Mouse (Mus musculus) CH12.LX (cell line): ENCODE measurements at regions not wholly inside any gene's neighbourhood (a gene's known extent, or its start where the extent isn't known, plus 50 kb on each side); places are given as distances from the start of the nearest gene placed in this dataset.

Experiments used
- DNase-seq: peaks from one replicate; pipeline ENCODE4 v3.0.0-alpha.2; 2013; ENCODE audit errors: extremely low read depth
- H3K27ac ChIP-seq: 2 replicates; pipeline ENCODE4 v1.5.1; 2012; ENCODE audit warnings: low read depth, mild to moderate bottlenecking, control low read depth, moderate library complexity; ENCODE audit not compliant: insufficient read depth
- H3K27me3 ChIP-seq: replicated peaks from 2 replicates; pipeline ENCODE3; 2012; ENCODE audit warnings: inconsistent platforms
- H3K36me3 ChIP-seq, 2 experiments: replicated peaks in 1 of 2; 2 replicates each; pipeline versions ENCODE3 to v1.6.1; 2012; ENCODE audit warnings: inconsistent platforms in 1 of 2, low read length in 1 of 2, mild to moderate bottlenecking in 1 of 2, mixed read lengths in 1 of 2, moderate library complexity in 1 of 2; ENCODE audit not compliant: control insufficient read depth in 1 of 2, insufficient read depth in 1 of 2
- H3K4me1 ChIP-seq, 2 experiments: 2 replicates each; pipeline ENCODE4 v1.6.1; 2012; ENCODE audit warnings: inconsistent platforms in 1 of 2, moderate library complexity in 1 of 2; ENCODE audit not compliant: insufficient read depth in 2 of 2, control insufficient read depth in 1 of 2
- H3K4me2 ChIP-seq: 2 replicates; pipeline ENCODE4 v1.6.1; 2012; ENCODE audit warnings: low read depth, mild to moderate bottlenecking, control low read depth; ENCODE audit not compliant: poor library complexity, insufficient read depth, severe bottlenecking
- H3K4me3 ChIP-seq, 3 experiments: fragments of 150-350 bp in 1 of 3; sonication (generic) in 1 of 3; replicated peaks in 1 of 3; 2 replicates each; pipeline versions ENCODE3 to v1.5.1; 2011 to 2012; ENCODE audit warnings: low read depth in 2 of 3, low read length in 2 of 3, mild to moderate bottlenecking in 2 of 3, moderate library complexity in 2 of 3, control low read depth in 1 of 3, improper control_type of control experiment in 1 of 3, inconsistent platforms in 1 of 3, mixed read lengths in 1 of 3; ENCODE audit not compliant: poor library complexity in 1 of 3
- H3K79me2 ChIP-seq: replicated peaks from 2 replicates; pipeline ENCODE4 v1.6.1; 2012; ENCODE audit warnings: mild to moderate bottlenecking, moderate library complexity; ENCODE audit not compliant: control insufficient read depth, poor library complexity, insufficient read depth, severe bottlenecking; ENCODE audit errors: extremely low read depth
- H3K9ac ChIP-seq: 2 replicates; pipeline ENCODE4 v1.6.1; 2012; ENCODE audit warnings: low read depth, mild to moderate bottlenecking, control low read depth, moderate library complexity; ENCODE audit not compliant: insufficient read depth
- H3K9me3 ChIP-seq: replicated peaks from 2 replicates; pipeline ENCODE3; 2012; ENCODE audit warnings: low read length, inconsistent platforms, mixed read lengths
- CHD1 ChIP-seq: IDR thresholded peaks from 2 replicates; pipeline ENCODE4 v1.6.1; 2012; ENCODE audit warnings: low read depth, low read length, improper control_type of control experiment, inconsistent platforms
- CHD2 ChIP-seq: IDR thresholded peaks from 2 replicates; pipeline ENCODE4 v1.6.1; 2011; ENCODE audit warnings: low read length, improper control_type of control experiment
- CTCF ChIP-seq, 2 experiments: IDR thresholded peaks in 1 of 2; conservative IDR thresholded peaks in 1 of 2; 2 replicates each; pipeline ENCODE4 v1.5.1; 2011 to 2012; ENCODE audit warnings: low read depth in 2 of 2, low read length in 2 of 2, improper control_type of control experiment in 1 of 2, inconsistent platforms in 1 of 2, mild to moderate bottlenecking in 1 of 2, moderate library complexity in 1 of 2
- ELF1 ChIP-seq: IDR thresholded peaks from 2 replicates; pipeline ENCODE4 v1.6.1; 2014; ENCODE audit warnings: low read depth, mild to moderate bottlenecking, inconsistent platforms, low read length, improper control_type of control experiment
- GABPA ChIP-seq: IDR thresholded peaks from 2 replicates; pipeline ENCODE4 v1.6.1; 2012; ENCODE audit warnings: low read depth, low read length, improper control_type of control experiment, inconsistent platforms; ENCODE audit not compliant: insufficient replicate concordance
- HCFC1 ChIP-seq: IDR thresholded peaks from 2 replicates; pipeline ENCODE4 v1.6.1; 2012; ENCODE audit warnings: low read depth, mild to moderate bottlenecking, inconsistent platforms, low read length, improper control_type of control experiment
- IRF4 ChIP-seq: IDR thresholded peaks from 2 replicates; pipeline ENCODE4 v1.6.1; 2014; ENCODE audit warnings: low read depth, mild to moderate bottlenecking, inconsistent platforms, low read length, improper control_type of control experiment
- MAX ChIP-seq: IDR thresholded peaks from 2 replicates; pipeline ENCODE4 v1.6.1; 2011; ENCODE audit warnings: low read length, improper control_type of control experiment
- MXI1 ChIP-seq: IDR thresholded peaks from 2 replicates; pipeline ENCODE4 v1.6.1; 2011; ENCODE audit warnings: mild to moderate bottlenecking, low read depth, low read length, improper control_type of control experiment
- NELFE ChIP-seq: IDR thresholded peaks from 2 replicates; pipeline ENCODE4 v1.6.1; 2011; ENCODE audit warnings: low read depth, low read length, improper control_type of control experiment
- NRF1 ChIP-seq: IDR thresholded peaks from 2 replicates; pipeline ENCODE4 v1.6.1; 2014; ENCODE audit warnings: low read depth, mild to moderate bottlenecking, inconsistent platforms, low read length, improper control_type of control experiment, moderate library complexity
- POLR2AphosphoS2 ChIP-seq: IDR thresholded peaks from 2 replicates; pipeline ENCODE4 v1.6.1; 2011; ENCODE audit warnings: low read depth, low read length, improper control_type of control experiment
- RAD21 ChIP-seq: IDR thresholded peaks from 2 replicates; pipeline ENCODE4 v1.6.1; 2011; ENCODE audit warnings: low read depth, mild to moderate bottlenecking, low read length, improper control_type of control experiment, moderate library complexity
- SIN3A ChIP-seq: IDR thresholded peaks from 2 replicates; pipeline ENCODE4 v1.6.1; 2012; ENCODE audit warnings: low read length, improper control_type of control experiment, inconsistent platforms
- TBP ChIP-seq: conservative IDR thresholded peaks from 2 replicates; pipeline ENCODE4 v1.6.1; 2011; ENCODE audit warnings: low read depth, low read length, improper control_type of control experiment
- TCF12 ChIP-seq: IDR thresholded peaks from 2 replicates; pipeline ENCODE4 v1.6.1; 2014; ENCODE audit warnings: low read depth, mild to moderate bottlenecking, inconsistent platforms, low read length, improper control_type of control experiment
- UBTF ChIP-seq: IDR thresholded peaks from 2 replicates; pipeline ENCODE4 v1.6.1; 2012; ENCODE audit warnings: low read depth, mild to moderate bottlenecking, inconsistent platforms, low read length, improper control_type of control experiment, moderate library complexity
- USF1 ChIP-seq: IDR thresholded peaks from 2 replicates; pipeline ENCODE4 v1.6.1; 2014; ENCODE audit warnings: low read depth, mild to moderate bottlenecking, inconsistent platforms, low read length, improper control_type of control experiment
- USF2 ChIP-seq: conservative IDR thresholded peaks from 2 replicates; pipeline ENCODE4 v1.6.1; 2011; ENCODE audit warnings: low read depth, low read length, improper control_type of control experiment
- dilution Hi-C: fragments of 300-500 bp; cut with MboI; formaldehyde crosslinking; loops from 2 replicates; pipeline ENCODE4 v1.14.3; 2020; ENCODE audit warnings: low sequenced_read_pairs; ENCODE audit not compliant: extremely low pct_unique_long_range_greater_than_20kb, extremely low pct_ligation_motif_present
- in situ Hi-C: fragments of 300-500 bp; cut with MboI; formaldehyde crosslinking; loops from 3 replicates; pipeline ENCODE4 v1.14.3; 2019; ENCODE audit warnings: low sequenced_read_pairs, low pct_ligation_motif_present, low pct_unique_long_range_greater_than_20kb, mixed read lengths

GRCm38 (mm10) chr15:94112801-94113200 lies 352.4 kb downstream of the Adamts20 start:
- Histone ChIP-seq H3K4me3 (no peak overlapping the region), H3K9me3 (peaks cover 18% of the 10 kb centered on the region), H3K36me3 (no peaks in the 10 kb centered on the region), H3K79me2 (no peaks in the 10 kb centered on the region), H3K9ac (no peak overlapping the region), H3K4me2 (no peak overlapping the region)
- dilution Hi-C loops, result no loop called here
- no peak for DNase-seq
- TF ChIP-seq UBTF, result no peak
- no peak for TF ChIP-seq CHD2
- no peak for TF ChIP-seq USF2
- TF ChIP-seq ELF1, result no peak
- no peak for TF ChIP-seq POLR2AphosphoS2
- TF ChIP-seq CHD1, result no peak
- TF ChIP-seq SIN3A, result no peak
- TF ChIP-seq MXI1, result no peak
- no peak for TF ChIP-seq RAD21
- TF ChIP-seq NELFE, result no peak
- no peak for TF ChIP-seq TBP
- TF ChIP-seq HCFC1, result no peak
- TF ChIP-seq, all 38 proteins: peak for 0
- in situ Hi-C loops, result no loop called here
- H3K4me1 ChIP-seq, result no peaks in the 10 kb centered on the region
- H3K27ac ChIP-seq, result no peak overlapping the region
- H3K27me3 ChIP-seq, result no peaks in the 10 kb centered on the region

- Histone ChIP-seq H3K4me1 (no peaks in the 10 kb centered on the region), H3K4me3 (no peak overlapping the region), H3K79me2 (no peaks in the 10 kb centered on the region), H3K27me3 (no peaks in the 10 kb centered on the region), H3K27ac (no peak overlapping the region), H3K9me3 (peaks cover 19% of the 10 kb centered on the region), H3K4me2 (no peak overlapping the region), H3K9ac (no peak overlapping the region), H3K36me3 (no peaks in the 10 kb centered on the region)
- TF ChIP-seq GABPA (no peak), TCF12 (no peak), MAX (no peak), USF1 (no peak), CTCF (conservative IDR thresholded peaks at IDR 0.05 in 1 of 2, IDR thresholded peaks at IDR 0.05 in 1 of 2; ENCODE audit: low read depth in 2 of 2, low read length in 2 of 2) (no peak), MXI1 (no peak), NELFE (no peak), NRF1 (no peak), UBTF (no peak), IRF4 (no peak), SIN3A (no peak)
- in situ Hi-C loops, result no loop called here
- dilution Hi-C loops, result no loop called here
- no peak for DNase-seq
Observed at GRCm38 (mm10) chr15:94107186-94107716, 358.0 kb downstream of the Adamts20 start.
